Mouse (Mus musculus): ENCODE results near the gene Zfp566.

DNA sequence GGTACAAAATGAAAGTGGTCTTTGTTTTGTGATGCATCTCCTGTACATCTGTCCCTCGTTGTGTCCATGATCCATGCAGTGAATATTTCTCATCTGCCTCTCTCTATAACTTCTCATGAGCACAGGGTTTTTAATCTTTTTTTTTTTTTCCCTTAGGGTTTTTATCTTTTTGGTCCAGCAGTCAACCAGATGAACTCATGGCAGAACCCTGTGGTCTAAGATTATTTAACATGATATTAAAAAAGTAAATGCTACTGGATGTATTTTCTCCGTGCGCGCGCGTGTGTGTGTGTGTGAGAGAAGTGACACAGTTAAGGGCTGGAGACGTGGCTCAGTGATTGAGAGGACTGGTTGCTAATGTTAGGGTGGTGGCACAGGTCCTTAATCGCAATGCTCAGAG, 39.6 kb upstream of the Zfp566 start:
- TF ChIP-seq CTCF (IDR thresholded peaks at IDR 0.05; ENCODE audit: control insufficient read depth, insufficient read depth, low read length) = no peak
- no peak for TF ChIP-seq POLR2A (IDR thresholded peaks at IDR 0.05; ENCODE audit: borderline replicate concordance, control insufficient read depth, low read depth, low read length)

Measured in bone marrow, adult 2 months (tissue).